Mouse (Mus musculus) mammary gland, adult 2 months (tissue): ENCODE data around the gene Sh2d5. TPM values are rescaled to one million over a fixed set of nuclear protein-coding genes. Genes with fewer than 3 reads are reported as not detected.

Experiments
- polyA plus RNA-seq: library from polyadenylated mRNA; depleted of rRNA; stranded (reverse); fragments of >200 nt; gene quantifications from 2 replicates; pipeline ENCODE4 v1.2.3, GENCODE M21; 2012; ENCODE audit warnings: low replicate concordance; rRNA removed

Gene Sh2d5
- polyA plus RNA-seq = 0.91 and 2.7 TPM in 2 replicates

GRCm38 (mm10) chr4:138250088-138250960 lies at the start of gene Sh2d5, which contains the start of gene Kif17:
Sh2d5 (plus strand) TSS chr4:138250403.
Kif17 (plus strand) TSS chr4:138250435.

GRCm38 (mm10) chr4:138216200-138216890 lies 33.9 kb upstream of the Sh2d5 start, which contains the start of gene Hp1bp3:
Hp1bp3 (plus strand) TSS chr4:138216296.

GRCm38 (mm10) chr4:138304340-138305104 lies 54.3 kb downstream of the Sh2d5 start, which contains the start of gene Ddost:
Ddost (plus strand) TSS chr4:138304730.

Other genes starting within 250 kb of the Sh2d5 start
- 45.5 and 76.8 TPM in 2 replicates for gene Hp1bp3, start 34.1 kb upstream of the Sh2d5 start, polyA plus RNA-seq
- 0.59 and 0.62 TPM in 2 replicates for gene Kif17, start within 50 bp of the Sh2d5 start, polyA plus RNA-seq
- gene Ddost, start 54.3 kb downstream of the Sh2d5 start, polyA plus RNA-seq = 168 and 211 TPM in 2 replicates
- gene Pink1, start 75.9 kb downstream of the Sh2d5 start, polyA plus RNA-seq = 152 and 209 TPM in 2 replicates
- 4.0 and 4.2 TPM in 2 replicates for gene Cda, start 117.6 kb downstream of the Sh2d5 start, polyA plus RNA-seq
- 0.11 and 0.14 TPM in 2 replicates for gene Fam43b, start 146.1 kb downstream of the Sh2d5 start, polyA plus RNA-seq
- gene Mul1, start 184.3 kb downstream of the Sh2d5 start, polyA plus RNA-seq = 16.9 and 17.0 TPM in 2 replicates
- gene Camk2n1, start 203.9 kb downstream of the Sh2d5 start, polyA plus RNA-seq = 6.5 and 20.3 TPM in 2 replicates